Mouse (Mus musculus): Measurements from ENCODE around the gene Marc1. TPM values are rescaled to one million over a fixed set of nuclear protein-coding genes. Genes with fewer than 3 reads are reported as not detected.

Marc1 gene
- polyA plus RNA-seq, 1 experiment from 2014 or later: 0.32 TPM

DNA sequence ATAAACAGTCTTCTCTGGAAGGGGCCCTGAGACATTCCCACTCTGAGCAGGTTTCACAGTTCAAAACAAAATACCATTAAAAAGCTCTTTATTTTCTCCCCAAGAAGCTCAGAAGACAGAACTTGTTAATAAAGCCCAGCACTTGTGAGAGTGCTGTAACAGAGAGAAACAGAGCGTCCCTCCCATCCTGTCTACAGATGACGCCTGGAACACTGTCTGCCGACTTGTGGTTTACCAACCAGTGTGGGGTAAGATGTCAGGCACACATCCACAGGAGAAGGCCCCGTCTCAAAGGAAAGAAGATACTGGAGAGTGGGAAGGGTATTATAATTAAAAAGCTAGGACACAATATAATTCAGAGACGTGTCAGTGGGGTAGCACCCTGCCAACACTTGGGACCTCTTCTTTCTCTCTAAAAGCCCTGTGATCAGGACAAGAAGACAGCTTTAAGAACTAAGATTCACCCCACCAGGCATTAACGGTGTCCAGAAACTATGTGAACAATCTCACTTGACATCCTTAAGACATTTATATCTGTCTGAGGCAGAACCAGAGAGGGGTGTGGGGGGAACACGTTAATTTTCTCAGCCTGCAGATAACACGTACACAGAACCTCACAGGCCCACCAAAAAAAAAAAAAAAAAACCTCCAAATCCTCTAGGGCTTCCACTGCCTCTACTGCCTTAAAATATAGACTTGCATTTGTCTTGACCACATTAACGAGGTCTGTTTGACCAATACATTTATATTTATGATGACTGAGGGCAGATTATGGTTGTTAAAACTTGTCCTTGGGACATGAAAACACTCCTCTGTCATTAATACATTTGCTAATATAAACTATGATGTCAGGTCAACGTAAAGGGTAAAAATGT, 29.6 kb downstream of the Marc1 start:
- ATAC-seq (ENCODE audit: low FRiP score, low TSS enrichment) (no peak), DNase-seq (ENCODE audit: low spot score) (no peak)
- peak overlapping the region; percentile 53; the same call in 1 of the 2 replicates for H3K27ac ChIP-seq (replicated peaks)
- no peaks in the 10 kb centered on the region for H3K4me1 ChIP-seq (replicated peaks; ENCODE audit: control insufficient read depth, insufficient read depth)
- no peaks in the 10 kb centered on the region for H3K9me3 ChIP-seq (ENCODE audit: control insufficient read depth, low read length)
- 35% methylated on average over 10 of the region's 10 CpGs for whole genome bisulfite sequencing
- no peak overlapping the region for H3K9ac ChIP-seq (ENCODE audit: low read length)
- H3K36me3 ChIP-seq (ENCODE audit: control insufficient read depth, insufficient read depth, low read length): no peaks in the 10 kb centered on the region
- no peaks in the 10 kb centered on the region for H3K27me3 ChIP-seq (ENCODE audit: control insufficient read depth, insufficient read depth, low read length)
- TF ChIP-seq CTCF (IDR thresholded peaks at IDR 0.05; ENCODE audit: low read depth) (no peak), EP300 (optimal IDR thresholded peaks at IDR 0.05) (peak; percentile 42)
- no peak overlapping the region for H3K4me2 ChIP-seq (replicated peaks; ENCODE audit: low read depth)
- no peak overlapping the region for H3K4me3 ChIP-seq (ENCODE audit: low read depth, low read length)

DNA sequence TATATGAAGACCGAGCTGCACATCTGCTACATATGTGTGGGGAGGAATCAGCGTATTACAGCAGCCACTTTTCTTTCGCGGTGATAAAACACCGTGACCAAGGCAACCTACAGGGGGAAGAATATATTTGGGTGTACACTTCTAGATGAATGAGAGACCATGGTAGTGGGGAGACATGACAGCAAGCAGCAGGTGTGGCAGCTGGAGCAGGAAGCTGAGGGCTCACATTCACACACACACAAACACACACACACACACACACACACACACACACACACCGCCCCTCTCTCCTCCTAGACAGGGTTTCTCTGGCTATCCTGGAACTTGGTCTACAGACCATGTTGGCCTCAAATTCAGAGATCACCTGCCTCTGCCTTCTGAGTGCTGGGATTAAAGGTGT, 33.0 kb downstream of the Marc1 start:
- Histone ChIP-seq H3K27ac (replicated peaks) (no peak overlapping the region), H3K27me3 (ENCODE audit: control insufficient read depth, insufficient read depth, low read length) (no peaks in the 10 kb centered on the region), H3K4me3 (ENCODE audit: low read depth, low read length) (no peak overlapping the region), H3K4me2 (replicated peaks; ENCODE audit: low read depth) (no peak overlapping the region), H3K9ac (ENCODE audit: low read length) (no peak overlapping the region), H3K9me3 (ENCODE audit: control insufficient read depth, low read length) (no peaks in the 10 kb centered on the region), H3K4me1 (replicated peaks; ENCODE audit: control insufficient read depth, insufficient read depth) (no peaks in the 10 kb centered on the region), H3K36me3 (ENCODE audit: control insufficient read depth, insufficient read depth, low read length) (no peaks in the 10 kb centered on the region)
- 92% methylated on average over 6 of the region's 6 CpGs for WGBS
- DNase-seq (ENCODE audit: low spot score) (no peak), ATAC-seq (ENCODE audit: low FRiP score, low TSS enrichment) (no peak)
- TF ChIP-seq EP300 (optimal IDR thresholded peaks at IDR 0.05): no peak
- no peak for TF ChIP-seq CTCF (IDR thresholded peaks at IDR 0.05; ENCODE audit: low read depth)

- 30% methylated on average over 22 of the region's 22 CpGs for WGBS
- H3K9ac ChIP-seq (ENCODE audit: low read length): no peak overlapping the region
- H3K4me2 ChIP-seq (replicated peaks; ENCODE audit: low read depth): no peak overlapping the region
- peak; percentile 28 for TF ChIP-seq CTCF (IDR thresholded peaks at IDR 0.05; ENCODE audit: low read depth)
- no peak for TF ChIP-seq EP300 (optimal IDR thresholded peaks at IDR 0.05)
- no peaks in the 10 kb centered on the region for H3K4me1 ChIP-seq (replicated peaks; ENCODE audit: control insufficient read depth, insufficient read depth)
- H3K4me3 ChIP-seq (ENCODE audit: low read depth, low read length): no peak overlapping the region
- H3K9me3 ChIP-seq (ENCODE audit: control insufficient read depth, low read length): no peaks in the 10 kb centered on the region
- no peak for ATAC-seq (ENCODE audit: low FRiP score, low TSS enrichment)
- no peaks in the 10 kb centered on the region for H3K36me3 ChIP-seq (ENCODE audit: control insufficient read depth, insufficient read depth, low read length)
- no peak for DNase-seq (ENCODE audit: low spot score)
- H3K27ac ChIP-seq (replicated peaks): no peak overlapping the region
- H3K27me3 ChIP-seq (ENCODE audit: control insufficient read depth, insufficient read depth, low read length): no peaks in the 10 kb centered on the region
Observed at GRCm38 (mm10) chr1:184777061-184777795, 33.9 kb downstream of the Marc1 start.

DNA sequence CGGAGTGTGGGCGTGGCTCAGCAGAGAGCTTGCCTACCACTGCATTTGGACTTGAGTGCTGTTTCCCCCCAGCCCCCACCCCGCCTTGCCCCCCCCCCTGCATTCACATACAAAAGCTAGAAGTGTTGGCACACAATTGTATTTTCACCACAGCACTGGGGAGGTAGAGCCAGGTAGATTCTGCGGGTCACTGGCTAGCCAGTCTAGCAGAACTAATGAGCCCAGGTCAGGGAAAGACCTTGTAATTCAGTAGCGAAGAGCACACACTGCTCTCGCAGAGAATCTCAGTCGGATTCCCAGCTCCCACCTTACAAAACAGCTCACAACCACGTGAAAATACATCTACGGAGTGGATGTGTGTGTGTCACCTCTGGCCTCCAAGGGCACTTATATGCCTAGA, 35.8 kb downstream of the Marc1 start:
- no peaks in the 10 kb centered on the region for H3K27me3 ChIP-seq (ENCODE audit: control insufficient read depth, insufficient read depth, low read length)
- no peak for ATAC-seq (ENCODE audit: low FRiP score, low TSS enrichment)
- TF ChIP-seq EP300 (optimal IDR thresholded peaks at IDR 0.05): no peak
- no peak for TF ChIP-seq CTCF (IDR thresholded peaks at IDR 0.05; ENCODE audit: low read depth)
- no peak overlapping the region for H3K27ac ChIP-seq (replicated peaks)
- H3K9me3 ChIP-seq (ENCODE audit: control insufficient read depth, low read length): no peaks in the 10 kb centered on the region
- no peak overlapping the region for H3K4me3 ChIP-seq (ENCODE audit: low read depth, low read length)
- H3K4me2 ChIP-seq (replicated peaks; ENCODE audit: low read depth): no peak overlapping the region
- H3K4me1 ChIP-seq (replicated peaks; ENCODE audit: control insufficient read depth, insufficient read depth): no peaks in the 10 kb centered on the region
- WGBS: 62% methylated on average over 9 of the region's 9 CpGs
- no peak overlapping the region for H3K9ac ChIP-seq (ENCODE audit: low read length)
- H3K36me3 ChIP-seq (ENCODE audit: control insufficient read depth, insufficient read depth, low read length): no peaks in the 10 kb centered on the region
- DNase-seq (ENCODE audit: low spot score): no peak

- Histone ChIP-seq H3K27ac (replicated peaks) (no peak overlapping the region), H3K4me2 (replicated peaks; ENCODE audit: low read depth) (no peak overlapping the region), H3K9ac (ENCODE audit: low read length) (no peak overlapping the region), H3K4me3 (ENCODE audit: low read depth, low read length) (no peak overlapping the region), H3K4me1 (replicated peaks; ENCODE audit: control insufficient read depth, insufficient read depth) (no peaks in the 10 kb centered on the region), H3K36me3 (ENCODE audit: control insufficient read depth, insufficient read depth, low read length) (no peaks in the 10 kb centered on the region), H3K27me3 (ENCODE audit: control insufficient read depth, insufficient read depth, low read length) (no peaks in the 10 kb centered on the region), H3K9me3 (ENCODE audit: control insufficient read depth, low read length) (no peaks in the 10 kb centered on the region)
- no peak for TF ChIP-seq EP300 (optimal IDR thresholded peaks at IDR 0.05)
- TF ChIP-seq CTCF (IDR thresholded peaks at IDR 0.05; ENCODE audit: low read depth): no peak
- 0 out of 2 replicates have a peak, but pooled peaks have one; percentile 26 for ATAC-seq (ENCODE audit: low FRiP score, low TSS enrichment)
- no peak for DNase-seq (ENCODE audit: low spot score)
- 16% methylated on average over 9 of the region's 9 CpGs for WGBS
Observed at GRCm38 (mm10) chr1:184771891-184772249, 39.2 kb downstream of the Marc1 start.

Measured in stomach, postnatal 0 days (tissue).